Mouse (Mus musculus) CH12F3 (cell line): ENCODE results near the gene Ric1.

Source experiments
- in situ Hi-C: fragments of 300-500 bp; cut with MboI; formaldehyde crosslinking; loops from 2 replicates; pipeline ENCODE4 v1.14.3; 2020; ENCODE audit warnings: low sequenced_read_pairs

Ric1 gene

DNA sequence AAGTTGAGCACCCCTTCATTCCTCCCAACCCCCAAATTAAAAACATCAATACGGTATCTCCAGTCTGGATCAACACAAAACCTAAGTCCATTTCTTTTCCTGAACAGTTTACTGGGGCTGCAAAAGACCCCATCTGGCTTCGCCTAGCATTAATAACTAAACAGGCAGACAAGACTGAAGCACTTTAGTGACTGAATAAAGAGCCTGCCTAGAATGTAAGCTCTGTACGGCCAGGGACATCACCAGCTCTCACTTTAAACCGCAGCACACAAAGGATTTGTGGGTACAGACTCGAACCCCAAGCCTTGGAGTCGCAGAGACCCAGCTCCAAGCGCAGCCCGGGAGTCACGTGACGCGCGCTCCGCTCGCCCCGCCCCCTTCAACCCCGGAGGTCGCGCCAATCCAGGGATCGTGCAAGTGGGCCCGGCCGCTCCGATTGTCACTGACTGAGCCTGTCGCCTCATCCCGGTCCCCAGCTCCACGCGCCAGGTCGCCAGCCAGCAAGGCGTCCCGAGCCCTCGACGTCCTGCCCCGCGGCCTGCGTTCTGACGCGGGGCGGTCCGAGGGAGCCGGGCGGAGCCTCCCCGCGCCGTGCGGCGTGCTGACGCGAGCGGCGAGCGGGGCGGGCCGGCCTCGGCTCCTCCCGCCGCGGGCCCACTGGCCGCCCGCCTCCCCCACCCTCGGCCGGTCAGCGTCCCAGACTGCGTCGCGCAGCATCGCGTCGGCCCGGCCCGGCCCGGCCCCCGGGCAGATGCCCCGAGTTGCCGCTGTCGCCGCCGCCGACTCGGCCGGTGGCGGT is at the start of gene Ric1:
Gene Ric1, plus strand, starts transcription at position 646 of the 799 bp plus-strand sequence.
- in situ Hi-C loops: loop anchor here (25.0 kb wide), 1 partner anchor 460 kb away; no protein-coding TSS in a partner anchor

DNA sequence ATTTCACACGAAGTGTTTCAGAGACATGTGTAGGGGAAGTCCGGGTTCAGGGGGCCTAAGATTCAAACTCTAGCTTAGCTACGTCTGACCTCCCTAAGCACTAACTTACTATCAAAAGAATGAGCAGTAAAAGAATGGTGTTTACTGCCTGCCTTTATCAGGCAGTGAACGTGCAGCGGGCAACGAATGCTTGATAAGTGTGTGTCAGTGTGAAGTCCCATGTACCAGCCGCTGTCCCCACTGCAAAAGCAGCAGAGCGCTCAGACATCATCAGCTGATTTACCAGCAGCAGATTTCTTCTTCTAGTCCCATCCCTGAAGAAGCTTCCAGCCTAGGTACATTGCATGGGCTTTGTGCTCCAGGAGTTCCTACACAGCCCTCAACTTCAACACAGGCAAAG is 49.7 kb upstream of the Ric1 start:
- in situ Hi-C loops: no loop called here

DNA sequence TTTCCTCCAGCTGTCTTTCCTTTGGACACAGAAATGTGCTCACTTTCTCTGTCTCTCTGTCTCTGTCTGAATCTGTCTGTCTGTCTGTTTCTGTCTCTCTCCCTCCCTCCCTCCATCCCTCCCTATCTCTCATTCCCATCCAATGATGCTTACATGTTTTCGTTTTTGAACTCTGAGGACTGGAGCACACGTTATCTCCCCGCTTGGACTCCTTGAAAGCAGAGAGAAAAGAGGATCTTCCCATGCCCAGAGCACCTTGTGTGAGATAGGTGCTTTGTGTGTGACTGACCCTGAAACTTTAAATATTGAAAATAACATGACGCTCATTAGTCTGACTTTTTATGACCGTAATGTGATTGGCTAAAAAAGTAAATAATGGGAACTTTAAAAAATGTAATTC is 49.1 kb upstream of the Ric1 start:
- in situ Hi-C loops: no loop called here

DNA sequence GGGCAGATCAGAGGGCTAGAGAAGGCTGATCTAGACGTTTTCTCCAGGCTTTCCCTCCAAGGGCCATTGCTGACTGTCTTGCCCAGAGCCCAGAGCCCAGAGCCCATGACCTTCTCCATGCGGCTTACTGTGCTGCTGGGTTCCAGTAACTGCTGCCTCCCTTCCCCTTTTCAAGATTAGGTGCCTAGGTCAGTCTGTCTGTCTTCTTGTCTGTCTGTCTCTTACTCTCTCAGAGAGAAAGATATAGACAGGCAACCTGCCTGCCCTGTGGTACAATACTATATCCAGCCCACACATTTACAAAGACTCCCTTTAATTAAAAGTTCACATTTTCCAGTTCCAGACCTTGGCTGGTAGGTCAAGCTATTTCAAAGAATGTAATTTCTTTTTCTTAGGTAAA is 47.3 kb upstream of the Ric1 start:
- in situ Hi-C loops: no loop called here

DNA sequence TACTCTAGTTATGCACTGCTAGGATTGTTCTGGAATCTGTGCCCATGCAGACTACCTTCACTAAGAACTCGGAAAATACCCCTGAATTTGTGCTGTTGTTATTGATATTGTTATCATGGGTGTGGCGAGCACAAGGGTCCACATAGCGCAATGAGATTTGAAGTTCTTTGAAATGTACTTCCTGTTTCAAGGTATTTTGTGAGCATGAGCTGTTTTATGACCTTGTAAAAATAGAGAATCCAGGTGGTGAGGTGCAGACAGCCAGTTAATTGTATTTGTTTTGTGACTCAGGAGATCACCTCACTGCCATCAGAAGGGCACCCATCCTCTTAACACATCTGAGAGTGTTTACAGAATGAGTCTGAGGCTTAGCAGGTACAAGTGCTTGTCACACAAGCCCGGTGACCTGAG is 46.9 kb upstream of the Ric1 start:
- in situ Hi-C loops: no loop called here

DNA sequence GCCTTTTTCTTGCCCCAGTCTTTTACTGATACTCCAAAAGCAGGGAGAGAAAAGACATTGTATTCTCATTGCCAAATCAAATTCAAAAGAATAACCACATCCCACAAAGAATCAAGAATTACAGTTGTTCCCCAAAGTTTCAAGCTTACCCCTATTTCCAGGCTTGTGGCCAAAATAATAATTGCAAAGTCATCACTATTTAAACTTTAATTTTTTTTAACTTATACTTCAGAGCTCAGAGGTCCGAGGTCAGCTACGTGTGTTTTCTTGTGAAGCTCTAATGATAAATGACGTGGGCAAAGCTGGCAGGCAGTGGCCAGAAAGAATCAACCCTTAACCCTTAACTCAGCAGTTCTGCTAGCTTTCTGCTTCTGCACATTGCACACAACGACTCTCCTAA is 43.5 kb upstream of the Ric1 start:
- in situ Hi-C loops: no loop called here

DNA sequence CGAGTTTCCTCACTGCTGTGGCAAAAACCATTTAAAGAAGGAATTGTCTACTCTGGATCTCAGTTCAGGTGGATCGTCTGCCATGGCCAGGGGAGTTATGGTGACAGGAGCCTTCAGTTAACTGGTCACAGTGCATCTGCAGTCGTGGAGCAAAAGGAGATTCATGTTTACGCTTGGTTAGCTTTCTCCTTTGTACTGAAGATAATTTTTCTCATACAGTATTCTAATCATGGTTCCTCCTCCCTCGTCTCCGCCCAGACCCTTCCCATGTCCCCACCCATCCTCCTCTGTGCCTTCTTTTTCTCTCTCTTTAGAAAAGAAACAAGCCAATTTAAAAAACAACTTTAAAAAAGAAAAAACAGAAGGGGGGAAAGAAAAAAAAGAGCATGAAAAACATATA is 40.5 kb upstream of the Ric1 start:
- in situ Hi-C loops: no loop called here

DNA sequence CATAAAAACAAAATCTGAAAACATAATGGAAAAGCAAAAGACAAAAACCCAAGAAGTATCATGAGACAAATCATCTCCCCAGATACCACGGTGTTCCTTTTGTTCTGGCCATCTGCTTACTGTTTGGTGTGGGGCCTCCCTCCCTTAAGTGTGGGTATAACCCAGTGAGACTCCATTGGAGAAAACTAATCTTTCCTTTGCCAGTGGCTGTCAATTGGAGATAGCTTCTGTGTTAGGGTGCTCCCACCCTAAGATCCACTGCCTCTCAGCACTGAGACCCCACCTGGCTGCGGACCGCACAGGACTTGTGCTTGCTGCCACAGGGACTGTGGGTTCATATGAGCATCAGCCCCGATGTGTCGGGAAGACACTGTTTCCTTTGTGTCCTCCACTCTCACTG is 39.9 kb upstream of the Ric1 start:
- in situ Hi-C loops: no loop called here

DNA sequence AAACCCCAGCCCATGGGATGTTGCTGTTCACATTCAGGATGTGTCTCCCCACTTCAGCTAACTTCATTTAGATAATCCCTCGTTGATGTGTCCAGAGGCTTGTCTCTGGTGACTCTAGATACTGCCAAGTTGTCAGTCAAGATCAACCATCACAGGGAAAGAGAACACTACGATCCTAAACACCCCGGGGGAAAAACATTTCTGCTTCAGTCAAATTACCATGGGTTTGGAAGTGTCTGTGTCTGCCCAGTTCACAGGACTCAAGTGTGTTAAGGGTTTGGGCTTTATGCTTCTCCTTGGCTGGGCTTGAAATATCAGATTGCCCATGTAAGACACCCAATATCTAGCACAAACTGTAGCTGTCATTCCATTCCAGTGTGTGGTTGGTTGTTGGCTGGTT is 39.4 kb upstream of the Ric1 start:
- in situ Hi-C loops: no loop called here

DNA sequence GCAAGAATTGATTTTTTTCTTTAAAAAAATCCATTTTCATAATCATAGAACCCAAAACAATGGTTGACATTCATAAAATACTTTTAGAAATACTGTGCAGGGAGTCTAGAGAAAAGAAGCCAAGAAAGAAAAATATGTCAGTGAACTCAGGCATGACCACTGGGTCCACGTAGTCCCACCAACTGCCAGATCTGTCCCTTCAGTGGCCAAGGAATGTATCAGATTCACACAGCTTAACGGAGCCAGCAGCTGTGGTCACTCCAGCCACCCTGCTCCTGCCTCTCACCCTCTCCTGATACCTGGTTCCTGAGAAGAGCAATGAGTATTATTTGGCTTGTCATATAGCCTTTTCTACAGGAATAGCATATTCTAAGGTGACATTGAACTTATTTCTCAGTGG is 38.7 kb upstream of the Ric1 start:
- in situ Hi-C loops: no loop called here

DNA sequence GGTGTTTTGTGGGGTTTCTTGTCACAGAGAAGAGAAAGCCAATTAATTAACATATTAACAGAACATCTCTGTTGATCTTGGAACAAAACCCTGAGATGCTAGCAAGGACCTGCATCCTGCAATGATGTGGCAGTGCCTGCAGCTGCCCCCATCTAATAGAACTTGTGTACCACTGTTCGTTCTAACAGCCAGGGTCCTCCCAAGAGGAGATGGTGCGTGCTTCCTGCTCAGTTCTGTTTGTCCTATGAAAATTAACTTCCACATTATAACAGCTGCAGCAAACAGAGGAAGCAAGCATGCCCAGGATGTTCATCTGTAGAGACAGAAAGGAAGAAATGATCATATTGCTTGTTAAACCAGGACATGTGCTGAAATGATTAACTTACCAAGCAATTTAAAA is 37.5 kb upstream of the Ric1 start:
- in situ Hi-C loops: no loop called here

DNA sequence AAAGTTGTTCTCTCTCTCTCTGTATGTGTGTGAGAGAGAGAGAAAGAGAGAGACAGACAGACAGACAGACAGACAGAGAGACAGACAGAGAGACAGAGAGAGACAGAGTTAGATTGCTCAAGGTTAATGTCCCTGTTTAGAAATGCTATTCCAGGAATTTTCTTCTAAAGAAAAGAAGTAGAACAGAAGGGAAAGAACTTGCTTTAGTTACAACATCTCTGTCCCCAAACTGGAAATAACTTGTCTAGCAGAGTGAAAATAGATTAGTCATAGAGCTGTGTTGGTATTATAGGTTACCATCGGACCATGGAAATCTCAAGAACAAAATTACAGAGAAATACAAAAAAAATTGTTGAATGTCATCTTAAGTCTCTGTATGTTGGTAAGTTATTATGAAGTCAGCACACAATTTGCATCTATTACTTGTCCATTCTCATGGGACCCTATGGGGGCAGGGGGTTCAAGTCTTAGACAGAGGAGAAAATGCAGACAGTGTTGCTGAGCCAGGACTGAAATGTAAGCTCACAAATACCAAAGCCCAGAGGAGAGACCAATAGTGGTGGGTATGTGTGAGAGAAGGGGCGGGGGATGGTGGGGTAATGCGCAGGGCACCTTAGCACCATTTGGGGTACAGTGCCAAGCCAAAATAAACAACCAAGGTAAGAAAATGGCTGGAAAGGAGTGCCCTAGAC is 36.7 kb upstream of the Ric1 start:
- in situ Hi-C loops: loop anchor here (5.0 kb wide), 1 partner anchor 98 kb away; no protein-coding TSS in a partner anchor

DNA sequence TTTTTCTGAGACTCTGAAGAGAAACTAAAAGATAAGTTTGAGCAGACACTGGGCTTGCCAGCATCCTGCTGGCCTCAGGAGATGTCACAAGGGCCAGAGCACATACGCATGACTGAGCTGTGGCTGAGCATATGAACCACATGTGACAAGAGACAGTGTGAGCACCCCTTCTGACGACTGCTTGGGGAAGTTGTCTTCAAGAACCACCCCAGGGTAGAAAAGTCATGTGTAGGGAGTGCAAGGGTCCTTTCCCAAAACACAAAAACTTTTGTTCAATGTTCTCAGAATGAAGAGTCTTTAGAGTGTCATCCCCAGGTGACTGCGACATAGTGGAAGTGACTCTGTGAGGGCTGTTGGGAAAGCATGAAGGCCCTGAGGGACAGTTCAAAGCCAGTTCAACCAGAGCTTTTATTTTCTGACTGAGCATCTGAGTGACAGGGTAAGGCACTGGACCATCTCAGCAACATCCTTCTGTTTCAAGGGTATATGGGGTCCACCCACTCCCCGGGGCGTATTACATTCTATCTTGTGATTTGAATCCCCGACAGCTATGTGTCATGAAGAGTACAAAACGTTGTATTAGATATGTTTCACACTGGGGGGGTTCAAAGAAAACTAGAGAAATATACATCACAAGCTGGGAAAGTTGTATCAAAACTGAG is 35.4 kb upstream of the Ric1 start:
- in situ Hi-C loops: loop anchor here (5.0 kb wide), 1 partner anchor 99 kb away; no protein-coding TSS in a partner anchor

DNA sequence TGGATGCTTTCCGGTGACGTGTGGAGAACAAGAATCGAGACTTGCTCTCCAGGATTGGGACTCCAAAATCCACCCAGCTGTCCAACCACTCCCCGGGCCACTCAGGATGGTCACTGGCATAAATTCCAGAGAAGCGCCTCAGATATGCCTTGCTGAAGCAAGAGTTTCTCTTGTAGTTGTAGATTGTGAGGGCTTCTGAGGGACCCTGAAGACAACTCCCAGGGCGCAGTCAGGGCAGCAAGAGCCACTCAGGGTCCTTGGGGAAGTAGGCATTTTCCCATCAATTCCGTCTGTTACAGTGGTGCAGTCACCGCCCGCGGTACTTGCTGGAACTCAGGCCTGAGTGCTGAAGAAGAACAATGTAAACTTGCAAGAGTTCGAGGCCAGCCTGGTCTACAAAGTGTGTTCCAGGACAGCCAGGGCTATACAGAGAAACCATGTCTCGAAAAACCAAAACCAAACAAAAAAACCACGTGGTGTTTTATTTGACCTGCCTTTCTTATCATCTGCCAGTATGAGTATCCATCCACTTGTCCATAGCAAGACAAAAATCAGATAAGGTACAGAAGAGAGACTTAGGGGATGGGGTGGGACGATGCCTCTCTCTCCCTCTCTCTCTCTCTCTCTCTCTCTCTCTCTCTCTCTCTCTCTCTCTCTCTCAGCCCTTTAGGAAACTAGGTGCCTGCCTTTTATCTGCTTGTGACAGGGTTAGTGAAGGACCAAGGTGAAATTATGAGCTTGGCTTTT is 34.6 kb upstream of the Ric1 start:
- in situ Hi-C loops: loop anchor here (5.0 kb wide), 1 partner anchor 100 kb away; no protein-coding TSS in a partner anchor

DNA sequence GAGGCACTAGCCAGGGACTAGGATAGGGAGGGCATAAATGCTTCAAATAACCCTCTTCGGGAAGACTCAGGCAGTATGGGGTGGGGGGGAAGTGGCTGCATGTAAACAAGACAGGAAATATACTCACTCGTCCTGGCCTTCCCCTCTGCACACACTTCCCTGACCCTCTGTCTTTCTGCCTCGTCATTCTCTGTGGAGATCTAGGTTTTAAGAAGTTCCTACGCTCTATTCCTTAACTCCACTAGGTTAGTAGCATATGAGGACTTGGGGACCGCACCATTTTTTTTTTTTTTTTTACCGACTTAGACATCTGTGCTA is 34.0 kb upstream of the Ric1 start:
- in situ Hi-C loops: loop anchor here (5.0 kb wide), 1 partner anchor 101 kb away; no protein-coding TSS in a partner anchor

DNA sequence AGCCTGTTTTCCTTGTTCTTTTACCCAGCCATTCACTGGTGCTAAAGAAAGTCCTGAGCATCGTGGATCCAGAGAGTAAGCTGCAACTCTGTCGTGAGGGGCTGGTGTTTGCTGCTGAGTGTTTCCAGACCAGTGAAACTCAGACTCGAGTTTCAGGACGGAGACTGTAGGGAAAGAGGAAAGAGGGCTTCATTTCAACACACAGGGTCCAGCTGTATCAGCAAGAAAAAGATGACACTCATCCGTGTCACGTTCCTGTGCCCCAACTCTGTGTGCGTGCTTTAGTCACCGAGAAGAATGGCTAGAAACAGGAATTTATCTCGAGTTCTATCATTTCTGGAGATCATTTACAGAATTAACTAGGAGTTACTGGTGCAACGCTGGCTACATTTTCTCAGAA is 33.7 kb upstream of the Ric1 start:
- in situ Hi-C loops: loop anchor here (5.0 kb wide), 1 partner anchor 101 kb away; no protein-coding TSS in a partner anchor

DNA sequence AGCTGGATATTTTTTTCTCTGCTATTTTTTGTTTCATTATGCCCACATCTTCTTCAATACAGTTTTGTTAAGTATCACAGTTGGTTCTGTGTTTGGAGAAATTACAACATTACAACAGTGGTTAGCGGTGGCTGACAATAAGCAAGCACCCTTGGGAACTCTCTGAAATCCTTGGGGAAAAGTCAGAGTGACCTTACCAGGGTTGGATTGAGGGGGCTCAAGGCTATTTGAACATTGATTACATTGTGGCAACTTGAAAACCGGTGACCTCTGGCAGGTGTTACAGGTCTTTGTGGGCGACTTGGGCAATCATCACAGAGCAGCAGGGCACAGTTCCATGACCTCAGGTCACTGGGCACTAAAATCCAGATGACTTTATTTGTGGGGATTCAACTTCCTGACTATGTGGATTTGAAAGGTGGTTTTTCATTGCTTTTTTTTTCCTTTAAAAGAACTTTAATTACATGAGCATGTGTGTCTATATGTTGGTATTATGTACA is 32.2 kb upstream of the Ric1 start:
- in situ Hi-C loops: loop anchor here (5.0 kb wide), 1 partner anchor 103 kb away; no protein-coding TSS in a partner anchor

DNA sequence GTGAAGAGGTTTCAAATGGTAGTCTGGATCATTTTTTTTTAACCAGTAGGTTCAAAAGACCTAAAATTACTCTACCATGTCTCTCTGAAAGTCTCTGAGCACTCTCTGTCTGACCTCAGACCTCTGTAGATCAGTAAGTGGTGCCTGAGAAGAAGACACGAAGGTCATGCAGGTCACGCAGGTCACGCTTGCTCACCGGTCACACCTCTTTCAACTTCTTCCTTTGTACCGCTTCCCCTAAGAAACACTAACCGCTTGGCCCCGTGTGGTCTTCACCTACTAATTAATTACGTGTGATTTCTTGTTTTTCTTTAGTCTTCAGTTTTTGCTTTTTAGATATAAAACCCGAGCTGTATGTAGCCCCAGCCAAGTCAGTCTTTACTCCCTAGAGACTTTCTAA is 30.6 kb upstream of the Ric1 start:
- in situ Hi-C loops: no loop called here

DNA sequence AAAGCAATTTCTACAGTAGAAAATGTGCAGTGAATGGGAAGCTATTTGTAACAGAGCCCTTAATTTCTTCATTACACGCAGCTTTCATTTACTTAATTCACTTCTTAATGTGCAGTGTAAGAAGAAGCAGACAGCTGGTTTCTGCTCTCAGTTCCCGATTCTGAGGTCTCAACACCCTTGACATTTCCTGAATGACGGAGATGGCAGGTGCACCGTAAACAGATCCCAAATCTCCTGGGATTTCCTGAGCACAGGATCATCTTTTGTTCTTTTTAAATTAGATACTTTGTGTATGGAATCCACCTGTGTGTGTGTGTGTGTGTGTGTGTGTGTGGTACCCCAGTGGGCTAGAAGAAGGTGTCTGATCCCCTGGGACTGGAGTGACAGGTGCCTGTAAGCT is 27.6 kb upstream of the Ric1 start:
- in situ Hi-C loops: no loop called here

DNA sequence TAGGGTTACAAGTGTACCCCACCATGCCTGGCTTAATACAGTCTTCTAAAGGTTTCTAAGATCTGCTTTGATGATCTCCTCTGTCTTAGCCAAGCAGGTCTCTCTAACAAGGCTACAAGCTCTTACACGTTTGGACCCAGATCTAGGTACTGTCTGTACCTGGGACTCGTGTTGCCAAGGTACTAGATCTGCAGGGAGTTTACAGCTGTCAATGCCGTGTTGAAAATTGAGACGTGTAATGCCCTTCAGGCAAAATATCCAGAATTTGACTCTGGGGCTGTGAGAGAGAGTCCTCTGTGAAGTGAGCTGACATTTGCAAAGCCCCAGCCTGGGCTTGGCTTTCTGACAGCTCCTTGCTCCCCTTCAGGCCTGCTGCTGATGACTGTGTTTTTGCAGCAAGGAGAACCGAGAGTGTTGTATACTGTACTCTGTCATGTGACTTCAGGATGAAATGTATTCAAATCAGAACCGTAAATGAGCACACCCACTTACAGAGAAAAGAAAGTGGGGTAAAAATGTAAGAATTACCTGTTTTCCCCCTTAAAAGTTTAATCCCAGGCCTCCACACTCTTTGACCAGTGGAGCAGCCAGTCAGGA is 26.0 kb upstream of the Ric1 start:
- in situ Hi-C loops: no loop called here
